Mouse (Mus musculus) stomach, postnatal 0 days (tissue): ENCODE data around the gene Crebrf.

Experiments
- CTCF ChIP-seq: IDR thresholded peaks from 2 replicates; pipeline ENCODE4 v1.5.1; 2016; ENCODE audit warnings: antibody characterized with exemption, low read depth, mild to moderate bottlenecking, moderate library complexity
- EP300 ChIP-seq: optimal IDR thresholded peaks from 2 replicates; pipeline ENCODE3; 2016; ENCODE audit warnings: antibody characterized with exemption

DNA sequence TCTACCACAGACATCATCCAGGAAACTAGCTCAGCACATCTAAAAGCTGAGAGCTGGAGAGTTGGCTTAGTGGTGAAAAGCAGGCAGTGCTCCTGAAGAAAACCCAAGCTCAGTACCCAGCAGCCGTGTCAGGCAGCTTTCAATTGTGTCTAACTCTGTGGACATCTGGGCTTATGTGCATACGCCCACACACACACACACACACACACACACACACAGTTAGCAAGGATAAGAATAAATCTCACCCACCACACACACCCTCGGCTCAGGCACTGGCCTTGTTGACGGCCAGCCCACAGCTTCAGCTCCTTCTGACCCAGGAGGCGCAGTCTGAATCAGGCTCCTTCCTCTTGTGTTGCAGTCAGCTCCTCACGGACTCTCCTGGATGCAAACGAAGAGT is 76.1 kb downstream of the Crebrf start:
- TF ChIP-seq EP300 (no peak), CTCF (no peak)
